Mouse (Mus musculus) cerebellum, adult 2 months (tissue): Measurements from ENCODE around the gene Lyl1.

Source experiments
- CTCF ChIP-seq: fragments of 200-500 bp; IDR thresholded peaks from 2 replicates; pipeline ENCODE4 v1.5.1; 2011; ENCODE audit warnings: low read depth, mild to moderate bottlenecking, control low read depth, low read length, moderate library complexity, borderline replicate concordance; ENCODE audit not compliant: insufficient read depth
- POLR2A ChIP-seq: fragments of 200-500 bp; IDR thresholded peaks from 2 replicates; pipeline ENCODE4 v1.6.1; 2011; ENCODE audit warnings: low read length, control low read depth, borderline replicate concordance; ENCODE audit not compliant: insufficient read depth

DNA sequence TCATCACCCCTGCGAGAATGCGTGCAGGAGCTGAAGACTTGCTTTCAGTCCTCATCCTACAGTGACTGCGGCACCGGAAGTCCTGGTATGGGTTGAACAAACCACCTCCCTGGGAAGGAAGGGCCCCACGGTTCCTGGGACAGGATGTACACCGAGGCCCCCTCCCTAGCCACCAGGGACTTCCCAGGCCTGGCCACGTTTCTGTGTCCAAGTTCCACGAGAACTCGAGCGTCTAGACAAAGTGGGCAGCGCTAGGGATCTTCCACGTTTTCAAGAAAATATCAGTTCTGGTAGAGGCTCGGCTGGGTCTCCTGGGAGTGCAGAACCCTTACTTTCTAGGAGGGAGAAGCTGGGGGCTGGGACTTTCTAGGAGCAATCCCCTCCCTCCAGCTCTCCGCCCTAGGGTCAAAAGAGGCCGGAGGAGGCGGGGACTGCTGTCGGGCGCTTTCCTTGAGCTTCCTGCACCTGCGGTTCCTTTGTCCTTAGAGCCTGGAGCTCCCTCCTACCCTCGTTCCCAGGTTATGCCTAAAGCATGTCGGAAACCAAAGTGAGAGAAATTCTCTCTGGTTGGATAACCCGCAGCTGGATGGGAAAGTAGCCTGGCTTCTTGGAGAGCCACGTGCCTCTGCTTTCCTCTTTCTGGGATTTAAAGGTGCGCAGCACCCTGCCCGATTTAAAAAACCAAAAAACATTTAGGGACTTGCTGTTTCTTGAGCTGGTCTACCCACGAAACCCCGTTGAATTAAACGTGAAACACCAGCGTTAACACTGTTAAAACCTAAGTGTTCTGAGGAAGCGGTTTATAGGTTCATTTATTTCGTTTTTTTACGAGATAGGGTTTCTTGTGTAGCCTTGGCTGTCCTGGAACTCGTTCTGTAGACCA lies 41.1 kb upstream of the Lyl1 start:
- no peak for TF ChIP-seq CTCF
- TF ChIP-seq POLR2A: no peak
